Mouse (Mus musculus): ENCODE measurements around the gene Fmo9. TPM values are rescaled to one million over a fixed set of nuclear protein-coding genes. Genes with fewer than 3 reads are reported as not detected.

The Fmo9 gene
- polyA plus RNA-seq (2012; ENCODE audit: insufficient read depth, insufficient read length, missing spikeins): not detected in 2 replicates

DNA sequence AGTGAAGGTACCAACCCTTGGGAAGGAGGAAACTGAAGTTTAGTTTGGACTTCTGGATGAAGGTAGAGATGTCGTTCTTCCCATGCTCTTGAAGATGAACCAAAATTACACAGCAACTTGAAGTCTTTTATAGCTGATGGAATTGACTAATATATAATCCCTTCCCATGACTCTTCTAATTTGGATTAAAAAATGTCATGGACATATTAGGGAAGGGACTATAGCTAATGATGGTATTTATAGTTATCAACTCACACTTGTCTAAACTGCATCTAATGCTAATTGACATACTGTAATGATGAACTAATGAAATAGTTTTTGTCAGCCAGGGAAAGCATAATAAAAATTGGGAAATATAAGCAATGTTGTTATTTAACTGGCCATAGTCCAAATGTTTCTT is at the start of gene Fmo9:
Gene Fmo9, minus strand, starts transcription at position 101 of the 400 bp plus-strand sequence.
- no peaks in the 10 kb centered on the region for H3K4me1 ChIP-seq (ENCODE audit: control insufficient read depth, insufficient read depth, low read length)
- no peak within 1 kb of the TSS for H3K27ac ChIP-seq (ENCODE audit: insufficient read depth, low read depth, low read length)
- no peak within 1 kb of the TSS for H3K4me3 ChIP-seq (ENCODE audit: insufficient read depth, low read length)
- TF ChIP-seq CTCF (IDR thresholded peaks at IDR 0.05; ENCODE audit: low read depth, low read length): no peak
- no peak for TF ChIP-seq POLR2A (IDR thresholded peaks at IDR 0.05; ENCODE audit: borderline replicate concordance, low read depth, low read length)

DNA sequence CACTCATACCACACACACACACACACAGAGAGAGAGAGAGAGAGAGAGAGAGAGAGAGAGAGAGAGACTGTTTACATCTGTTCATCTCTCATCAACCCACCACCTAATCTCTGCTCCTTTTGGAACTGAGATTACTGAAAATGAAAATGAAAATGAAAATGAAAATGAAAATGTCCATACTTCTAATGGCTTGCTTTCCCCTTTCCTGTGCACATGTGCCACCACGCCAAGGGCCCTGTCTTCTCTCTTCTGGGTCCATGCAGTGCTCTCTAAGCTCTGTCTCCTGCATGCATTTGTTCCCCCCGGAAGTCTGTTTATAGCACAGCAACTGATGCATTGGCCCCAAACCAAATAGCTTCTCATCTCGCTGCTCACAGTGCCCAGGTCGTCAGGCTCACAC is 49.2 kb upstream of the Fmo9 start:
- no peak for TF ChIP-seq CTCF (IDR thresholded peaks at IDR 0.05; ENCODE audit: low read depth, low read length)
- no peak for TF ChIP-seq POLR2A (IDR thresholded peaks at IDR 0.05; ENCODE audit: borderline replicate concordance, low read depth, low read length)
- H3K27ac ChIP-seq (ENCODE audit: insufficient read depth, low read depth, low read length): no peak overlapping the region
- no peak overlapping the region for H3K4me3 ChIP-seq (ENCODE audit: insufficient read depth, low read length)
- H3K4me1 ChIP-seq (ENCODE audit: control insufficient read depth, insufficient read depth, low read length): peaks cover 11% of the 10 kb centered on the region

DNA sequence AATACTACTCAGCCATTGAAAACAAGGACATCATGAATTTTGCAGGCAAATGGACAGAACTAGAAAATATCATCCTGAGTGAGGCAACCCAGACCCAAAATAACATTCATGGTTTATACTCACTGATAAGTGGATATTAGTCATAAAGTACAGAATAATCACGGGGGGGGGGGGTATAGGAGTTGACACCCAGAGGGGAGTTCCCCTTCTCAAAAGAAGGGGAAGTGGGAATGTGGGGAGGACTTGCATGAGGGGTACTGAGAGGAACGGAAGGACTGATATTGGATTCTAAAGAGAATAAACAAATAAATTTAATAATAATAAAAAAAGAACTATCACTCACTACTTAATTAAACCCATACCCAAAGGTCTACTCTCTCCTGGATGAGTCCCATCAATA is 48.6 kb upstream of the Fmo9 start:
- TF ChIP-seq POLR2A (IDR thresholded peaks at IDR 0.05; ENCODE audit: borderline replicate concordance, low read depth, low read length) (no peak), CTCF (IDR thresholded peaks at IDR 0.05; ENCODE audit: low read depth, low read length) (no peak)
- Histone ChIP-seq H3K4me3 (ENCODE audit: insufficient read depth, low read length) (no peak overlapping the region), H3K4me1 (ENCODE audit: control insufficient read depth, insufficient read depth, low read length) (peaks cover 11% of the 10 kb centered on the region), H3K27ac (ENCODE audit: insufficient read depth, low read depth, low read length) (no peak overlapping the region)

DNA sequence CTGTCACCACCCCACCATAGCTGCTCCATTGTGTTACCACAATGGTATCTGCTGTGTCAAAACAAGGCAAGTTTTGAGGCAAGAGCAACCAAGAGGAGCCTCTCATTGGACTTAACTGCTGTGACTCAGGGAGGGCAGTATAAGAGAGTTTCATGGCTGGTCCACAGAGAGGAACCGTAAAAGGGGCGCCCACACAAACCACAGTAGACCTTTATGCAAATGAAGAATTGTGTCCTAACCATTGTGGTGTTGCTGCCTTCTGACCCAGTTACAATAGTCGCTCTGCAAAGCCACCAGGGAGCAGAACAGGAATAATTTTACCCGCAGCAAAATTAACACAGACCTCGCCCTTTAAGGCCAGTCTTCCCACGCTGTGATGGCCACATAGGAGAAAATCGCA is 29.2 kb upstream of the Fmo9 start:
- no peak for TF ChIP-seq POLR2A (IDR thresholded peaks at IDR 0.05; ENCODE audit: borderline replicate concordance, low read depth, low read length)

DNA sequence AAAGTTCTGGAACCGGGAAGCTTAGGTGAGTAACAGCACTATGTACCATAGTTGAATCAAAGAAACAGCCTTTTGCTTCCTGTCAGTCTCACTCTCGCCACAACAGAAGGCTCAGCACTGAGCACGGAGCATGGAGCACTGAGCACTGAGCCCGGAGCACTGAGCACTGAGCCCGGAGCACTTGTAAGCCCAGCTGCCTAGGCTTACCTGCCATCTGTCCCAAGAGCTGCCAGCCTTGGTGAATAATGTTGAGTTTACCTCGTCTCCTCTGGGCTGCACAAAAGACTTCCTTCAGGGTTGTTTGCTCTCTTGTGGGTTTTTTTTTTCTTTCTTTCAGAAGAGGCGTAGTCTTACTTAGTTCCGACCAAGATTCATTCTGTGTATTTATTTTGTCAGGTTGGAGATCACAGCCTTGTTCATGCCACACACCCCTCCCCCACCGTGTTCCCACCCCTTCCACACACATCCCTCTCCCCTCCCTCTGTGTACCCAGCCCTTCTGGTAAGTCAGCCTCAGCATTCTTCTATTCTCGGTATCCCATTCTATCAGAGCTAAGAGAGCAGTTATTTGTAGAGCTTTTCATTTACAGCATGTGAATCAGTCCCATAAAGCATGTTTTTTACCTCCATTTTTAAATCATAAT is 20.7 kb upstream of the Fmo9 start:
- H3K4me3 ChIP-seq (ENCODE audit: insufficient read depth, low read length): no peak overlapping the region
- H3K27ac ChIP-seq (ENCODE audit: insufficient read depth, low read depth, low read length): no peak overlapping the region
- TF ChIP-seq CTCF (IDR thresholded peaks at IDR 0.05; ENCODE audit: low read depth, low read length) (no peak), POLR2A (IDR thresholded peaks at IDR 0.05; ENCODE audit: borderline replicate concordance, low read depth, low read length) (no peak)
- no peaks in the 10 kb centered on the region for H3K4me1 ChIP-seq (ENCODE audit: control insufficient read depth, insufficient read depth, low read length)

More for the DNA sequence above, 29.2 kb upstream of the Fmo9 start:
- no peak overlapping the region for H3K4me3 ChIP-seq (ENCODE audit: insufficient read depth, low read length)
- H3K27ac ChIP-seq (ENCODE audit: insufficient read depth, low read depth, low read length): no peak overlapping the region
- H3K4me1 ChIP-seq (ENCODE audit: control insufficient read depth, insufficient read depth, low read length): no peaks in the 10 kb centered on the region

DNA sequence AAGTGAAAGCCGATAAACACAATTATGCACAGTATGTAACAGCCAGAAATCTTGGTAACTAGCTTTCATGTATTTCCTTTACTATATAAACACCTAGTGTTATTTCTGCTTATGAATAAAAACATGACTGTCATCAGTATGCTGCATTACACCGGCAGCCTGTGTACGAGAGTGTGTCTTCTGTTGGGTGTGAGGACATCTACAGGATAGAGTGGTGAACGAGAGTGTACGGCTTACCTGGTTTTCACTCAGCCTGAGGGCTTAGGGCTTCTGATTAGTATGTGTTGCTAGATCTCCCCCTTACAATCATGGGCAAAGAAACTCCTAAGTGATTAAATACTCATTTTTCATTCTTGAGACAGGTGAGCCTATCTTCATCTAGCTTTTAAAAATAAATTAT is 12.4 kb downstream of the Fmo9 start:
- Histone ChIP-seq H3K4me1 (ENCODE audit: control insufficient read depth, insufficient read depth, low read length) (no peaks in the 10 kb centered on the region), H3K4me3 (ENCODE audit: insufficient read depth, low read length) (no peak overlapping the region), H3K27ac (ENCODE audit: insufficient read depth, low read depth, low read length) (no peak overlapping the region)
- TF ChIP-seq CTCF (IDR thresholded peaks at IDR 0.05; ENCODE audit: low read depth, low read length) (no peak), POLR2A (IDR thresholded peaks at IDR 0.05; ENCODE audit: borderline replicate concordance, low read depth, low read length) (no peak)

DNA sequence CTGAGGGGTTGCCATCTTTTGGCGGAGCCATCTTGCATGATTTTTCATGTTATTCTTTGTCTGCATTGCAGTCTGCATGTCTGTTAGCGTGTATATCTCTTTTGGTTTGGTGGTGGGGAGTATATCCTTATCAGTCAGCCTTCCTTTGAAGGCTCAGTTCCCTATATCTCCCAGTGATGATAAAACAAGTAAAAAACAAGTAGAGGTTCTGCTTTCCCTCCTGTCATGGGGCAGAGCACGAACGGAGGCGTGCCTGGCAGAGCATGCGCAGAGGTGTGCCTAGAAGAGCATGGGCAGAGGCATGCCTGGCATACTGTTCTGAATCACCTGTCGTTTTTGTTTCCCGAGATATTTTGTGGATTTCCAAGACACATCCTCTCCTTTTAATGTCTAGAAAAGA is 20.8 kb downstream of the Fmo9 start:
- no peak overlapping the region for H3K4me3 ChIP-seq (ENCODE audit: insufficient read depth, low read length)
- no peak overlapping the region for H3K27ac ChIP-seq (ENCODE audit: insufficient read depth, low read depth, low read length)
- TF ChIP-seq POLR2A (IDR thresholded peaks at IDR 0.05; ENCODE audit: borderline replicate concordance, low read depth, low read length) (no peak), CTCF (IDR thresholded peaks at IDR 0.05; ENCODE audit: low read depth, low read length) (no peak)
- no peaks in the 10 kb centered on the region for H3K4me1 ChIP-seq (ENCODE audit: control insufficient read depth, insufficient read depth, low read length)

DNA sequence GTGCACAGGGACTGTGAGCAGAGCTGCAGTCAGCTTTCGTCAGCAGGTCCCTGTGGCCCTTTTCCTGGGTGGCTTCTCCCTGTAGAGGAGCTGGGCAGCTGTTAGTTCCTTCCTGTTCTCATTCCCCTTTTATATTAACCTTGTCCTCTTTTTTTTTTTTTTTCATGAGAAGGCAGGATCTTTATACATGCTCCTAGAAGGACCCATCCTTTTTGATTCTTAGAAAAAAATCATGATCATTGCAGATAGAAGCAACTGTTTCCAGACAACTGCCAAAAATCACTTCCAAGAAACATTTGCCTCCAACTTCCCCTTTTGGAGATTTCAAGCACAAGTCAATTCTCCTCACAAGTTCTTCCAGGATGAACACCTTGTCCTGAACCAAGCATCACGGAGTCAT is 34.1 kb downstream of the Fmo9 start, which contains the start of gene Gm4847:
Gene Gm4847, minus strand, starts transcription at position 101 of the 400 bp plus-strand sequence.
- TF ChIP-seq POLR2A (IDR thresholded peaks at IDR 0.05; ENCODE audit: borderline replicate concordance, low read depth, low read length) (no peak), CTCF (IDR thresholded peaks at IDR 0.05; ENCODE audit: low read depth, low read length) (no peak)
- no peak within 1 kb of the TSS for H3K4me3 ChIP-seq (ENCODE audit: insufficient read depth, low read length)
- H3K27ac ChIP-seq (ENCODE audit: insufficient read depth, low read depth, low read length): no peak within 1 kb of the TSS
- H3K4me1 ChIP-seq (ENCODE audit: control insufficient read depth, insufficient read depth, low read length): peaks cover 4% of the 10 kb centered on the region; the same call in 1 of the 2 replicates

Other genes starting within 250 kb of the Fmo9 start
- not detected in 2 replicates for gene Gm4846, start 184.3 kb downstream of the Fmo9 start, polyA plus RNA-seq (2012; ENCODE audit: insufficient read depth, insufficient read length, missing spikeins)
- gene Gm4847, start 34.2 kb downstream of the Fmo9 start, polyA plus RNA-seq (2012; ENCODE audit: insufficient read depth, insufficient read length, missing spikeins): not detected in 2 replicates

All from bone marrow macrophage, adult 2 months (primary cell).